ENCODE assay signal across 15 mouse cellular contexts in the genomic region with DNA sequence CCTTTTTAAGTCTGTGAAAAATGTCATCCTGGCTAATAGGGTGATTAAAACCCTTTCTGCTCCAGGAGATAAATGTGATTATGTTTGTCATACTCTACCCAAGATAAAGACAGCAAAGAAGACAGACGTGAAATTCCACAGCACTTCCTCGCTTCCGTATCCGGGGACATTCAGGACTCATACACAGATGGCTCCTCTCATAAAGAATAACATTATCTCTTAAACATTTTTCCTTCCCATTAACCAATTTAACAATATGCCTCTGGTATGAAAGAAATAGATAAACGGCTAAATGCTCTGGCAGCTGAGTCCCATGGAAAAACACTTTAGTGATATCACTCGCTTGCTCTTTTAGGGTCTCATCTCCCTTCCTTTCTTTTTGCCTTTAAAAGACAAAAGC. TPM values are rescaled to one million over a fixed set of nuclear protein-coding genes. Genes with fewer than 3 reads are reported as not detected.
DNase-seq lines count a peak whose midpoint lies in the region; ATAC-seq and TF ChIP-seq lines count a peak whose summit lies in the region.
"Had no signal": no experiment of that assay in that cellular context is flagged by ENCODE, and none has a peak within 500 bp of the region (broad histone marks: within the 10 kb centered on the region; RNA-seq: fewer than 3 reads in every experiment).

No protein-coding gene starts in this region.

- no peak for ATAC-seq in hindbrain, embryonic 13.5 days (ENCODE audit: low FRiP score)
- no peak for ATAC-seq in hindbrain, embryonic 11.5 days (ENCODE audit: low FRiP score)
- ATAC-seq in lung, embryonic 14.5 days (ENCODE audit: insufficient read depth), result no peak
- no peak for ATAC-seq in liver, embryonic 16.5 days (ENCODE audit: low read depth)
- ATAC-seq: forebrain, embryonic 13.5 days; hindbrain, embryonic 16.5 days had no signal

- no peaks in the 10 kb centered on the region for H3K9me3 ChIP-seq in hindbrain, embryonic 13.5 days
- no peaks in the 10 kb centered on the region for H3K9me3 ChIP-seq in hindbrain, embryonic 11.5 days (ENCODE audit: control insufficient read depth, low read length)
- H3K9me3 ChIP-seq in lung, embryonic 14.5 days (ENCODE audit: low read depth, low read length), result no peaks in the 10 kb centered on the region
- H3K9me3 ChIP-seq in liver, embryonic 16.5 days (replicated peaks; ENCODE audit: control insufficient read depth, low read length), result no peaks in the 10 kb centered on the region
- H3K9me3 ChIP-seq: forebrain, embryonic 13.5 days; heart, embryonic 12.5 days; limb, embryonic 10.5 days had no signal

- intact Hi-C loops in left cerebral cortex, postnatal 25 days (cut with DNase I), result no loop called here

- H3K27ac ChIP-seq in hindbrain, embryonic 13.5 days, result peak overlapping the region; percentile 5
- H3K27ac ChIP-seq in hindbrain, embryonic 11.5 days (ENCODE audit: low read depth, low read length), result no peak overlapping the region
- no peak overlapping the region for H3K27ac ChIP-seq in lung, embryonic 14.5 days (ENCODE audit: low read depth)
- H3K27ac ChIP-seq in liver, embryonic 16.5 days (ENCODE audit: low read length), result no peak overlapping the region
- H3K27ac ChIP-seq: forebrain, embryonic 13.5 days; limb, embryonic 10.5 days; stomach, postnatal 0 days had no signal

- no peak for TF ChIP-seq CTCF in lung, embryonic 14.5 days (IDR thresholded peaks at IDR 0.05; ENCODE audit: low read depth)
- TF ChIP-seq CTCF in brain, embryonic 14.5 days (IDR thresholded peaks at IDR 0.05; ENCODE audit: borderline replicate concordance, extremely low read depth, insufficient read depth, insufficient read length), result no peak

- WGBS in hindbrain, embryonic 13.5 days, result 64% methylated on average over 6 of the region's 6 CpGs
- 86% methylated on average over 6 of the region's 6 CpGs for WGBS in hindbrain, embryonic 11.5 days
- WGBS in lung, embryonic 14.5 days, result 39% methylated on average over 6 of the region's 6 CpGs
- 25% methylated on average over 6 of the region's 6 CpGs for WGBS in liver, embryonic 16.5 days (ENCODE audit: insufficient replicate concordance)

- H3K9ac ChIP-seq in hindbrain, embryonic 13.5 days, result no peak overlapping the region
- H3K9ac ChIP-seq in hindbrain, embryonic 11.5 days (ENCODE audit: low read depth, low read length), result no peak overlapping the region
- no peak overlapping the region for H3K9ac ChIP-seq in lung, embryonic 14.5 days
- H3K9ac ChIP-seq in liver, embryonic 16.5 days (ENCODE audit: low read depth, low read length), result no peak overlapping the region
- H3K9ac ChIP-seq: forebrain, embryonic 13.5 days; heart, embryonic 12.5 days had no signal

- TF ChIP-seq POLR2A in brain, embryonic 14.5 days (IDR thresholded peaks at IDR 0.05; ENCODE audit: borderline replicate concordance, extremely low read depth, insufficient read depth, insufficient read length, poor library complexity, severe bottlenecking), result no peak

- peaks cover 24% of the 10 kb centered on the region for H3K27me3 ChIP-seq in hindbrain, embryonic 13.5 days
- no peaks in the 10 kb centered on the region for H3K27me3 ChIP-seq in hindbrain, embryonic 11.5 days (ENCODE audit: control insufficient read depth, insufficient read depth, low read length)
- peaks cover 11% of the 10 kb centered on the region for H3K27me3 ChIP-seq in lung, embryonic 14.5 days (ENCODE audit: insufficient read depth, low read length)
- no peaks in the 10 kb centered on the region for H3K27me3 ChIP-seq in liver, embryonic 16.5 days (ENCODE audit: control insufficient read depth, insufficient read depth, low read depth, low read length)

- H3K4me3 ChIP-seq in hindbrain, embryonic 13.5 days, result no peak overlapping the region
- H3K4me3 ChIP-seq in hindbrain, embryonic 11.5 days (ENCODE audit: low read depth, low read length), result no peak overlapping the region
- H3K4me3 ChIP-seq in lung, embryonic 14.5 days (ENCODE audit: low read depth, low read length), result no peak overlapping the region
- no peak overlapping the region for H3K4me3 ChIP-seq in liver, embryonic 16.5 days (ENCODE audit: low read depth, low read length)
- H3K4me3 ChIP-seq: forebrain, embryonic 13.5 days; heart, embryonic 12.5 days; limb, embryonic 10.5 days had no signal

- H3K4me1 ChIP-seq in hindbrain, embryonic 13.5 days (replicated peaks), result peaks cover 22% of the 10 kb centered on the region
- H3K4me1 ChIP-seq in hindbrain, embryonic 11.5 days (replicated peaks; ENCODE audit: control insufficient read depth, insufficient read depth, low read length), result no peaks in the 10 kb centered on the region
- no peaks in the 10 kb centered on the region for H3K4me1 ChIP-seq in lung, embryonic 14.5 days (ENCODE audit: insufficient read depth)
- peaks cover 5% of the 10 kb centered on the region for H3K4me1 ChIP-seq in liver, embryonic 16.5 days (ENCODE audit: control insufficient read depth, low read depth, low read length)

- H3K36me3 ChIP-seq in hindbrain, embryonic 13.5 days, result peaks cover 13% of the 10 kb centered on the region
- no peaks in the 10 kb centered on the region for H3K36me3 ChIP-seq in hindbrain, embryonic 11.5 days (ENCODE audit: control insufficient read depth, insufficient read depth, low read length)
- H3K36me3 ChIP-seq in lung, embryonic 14.5 days (ENCODE audit: insufficient read depth), result peaks cover 15% of the 10 kb centered on the region; the same call in 1 of the 2 replicates
- no peaks in the 10 kb centered on the region for H3K36me3 ChIP-seq in liver, embryonic 16.5 days (ENCODE audit: control insufficient read depth, insufficient read depth)

- no peak for DNase-seq in hindbrain, embryonic 11.5 days (ENCODE audit: low spot score)
- DNase-seq in lung, embryonic 14.5 days, result peak; percentile 21
- DNase-seq in lung, postnatal 4 days, result no peak
- peak; percentile 42 for DNase-seq in brain, embryonic 14.5 days (ENCODE audit: low read depth)
- DNase-seq in left cerebral cortex, postnatal 25 days (ENCODE audit: low spot score in 2 of 2), result no peak
- DNase-seq: cerebellum, postnatal 14 days; lung, adult 2 months had no signal

- no peak overlapping the region for H3K4me2 ChIP-seq in hindbrain, embryonic 13.5 days
- H3K4me2 ChIP-seq in hindbrain, embryonic 11.5 days (replicated peaks; ENCODE audit: low read depth, low read length), result no peak overlapping the region
- H3K4me2 ChIP-seq in lung, embryonic 14.5 days, result no peak overlapping the region
- peak overlapping the region; percentile 36; the same call in 1 of the 2 replicates for H3K4me2 ChIP-seq in liver, embryonic 16.5 days (ENCODE audit: low read depth, low read length)
- H3K4me2 ChIP-seq: forebrain, embryonic 13.5 days had no signal

RNA-seq across cellular contexts. Expression of a gene that starts 11.5 kb away (rescaled TPM):
- polyA plus RNA-seq in hindbrain, embryonic 13.5 days (2015; fragmentation: Nextera tagmentation; extraction: Ambion mirVana), result 0.18 TPM in 1 of 2 replicates, not detected in the other
- polyA plus RNA-seq in hindbrain, embryonic 11.5 days (2014; fragmentation: Nextera tagmentation; extraction: Ambion mirVana), result not detected in 2 replicates
- not detected in 2 replicates for polyA plus RNA-seq in lung, embryonic 14.5 days (2014; fragmentation: Nextera tagmentation; extraction: Ambion mirVana)
- polyA plus RNA-seq in brain, embryonic 14.5 days (2012; rRNA removed), result 0.57 and 0.86 TPM in 2 replicates
- not detected in 2 replicates for polyA plus RNA-seq in liver, embryonic 16.5 days (2015; fragmentation: Nextera tagmentation; extraction: Ambion mirVana)
- total RNA-seq in left cerebral cortex, postnatal 25 days (2021), result 1 to 10 TPM; 1.1 to 1.2 TPM
- polyA plus RNA-seq: C2C12; forebrain, embryonic 13.5 days; heart, embryonic 12.5 days; hindbrain, embryonic 16.5 days; limb, embryonic 10.5 days; stomach, postnatal 0 days had no signal

RNA-seq across cellular contexts. Expression of a gene that starts 33.0 kb away (rescaled TPM):
- polyA plus RNA-seq in hindbrain, embryonic 13.5 days (2015; fragmentation: Nextera tagmentation; extraction: Ambion mirVana), result 104 and 106 TPM in 2 replicates
- 129 and 142 TPM in 2 replicates for polyA plus RNA-seq in hindbrain, embryonic 11.5 days (2014; fragmentation: Nextera tagmentation; extraction: Ambion mirVana)
- polyA plus RNA-seq in lung, embryonic 14.5 days (2014; fragmentation: Nextera tagmentation; extraction: Ambion mirVana), result 127 and 130 TPM in 2 replicates
- polyA plus RNA-seq in brain, embryonic 14.5 days (2012; rRNA removed), result 26.7 and 35.9 TPM in 2 replicates
- polyA plus RNA-seq in liver, embryonic 16.5 days (2015; fragmentation: Nextera tagmentation; extraction: Ambion mirVana), result 39.4 and 43.0 TPM in 2 replicates
- total RNA-seq in left cerebral cortex, postnatal 25 days (2021), result 10 to 100 TPM; 84.3 to 92.8 TPM

Comparison
In these comparisons a context has a peak if more than half of its experiments do, and no peak if none do; other contexts are left out.
1. DNase-seq: peak in lung, embryonic 14.5 days (single experiment) and brain, embryonic 14.5 days (single experiment); none in hindbrain, embryonic 11.5 days (single experiment), lung, postnatal 4 days (0 of 2) and left cerebral cortex, postnatal 25 days (0 of 2).